Mouse (Mus musculus) frontal cortex, postnatal 14 days (tissue): Measurements from ENCODE around the gene Prdm15.

Experiments used
- DNase-seq, 2 experiments: peaks; one replicate each; pipeline ENCODE4 v3.0.0; 2022; ENCODE audit warnings: low spot score in 2 of 2

The Prdm15 gene

GRCm38 (mm10) chr16:97752316-97752941 is 99.2 kb downstream of the Prdm15 start:
- DNase-seq = no peak

- no peak for DNase-seq
Observed at GRCm38 (mm10) chr16:97751884-97752283, 99.8 kb downstream of the Prdm15 start.

- DNase-seq = no peak
Observed at GRCm38 (mm10) chr16:97748421-97748820, 103.2 kb downstream of the Prdm15 start.
